Mouse (Mus musculus): ENCODE measurements at regions not wholly inside any gene's neighbourhood (a gene's known extent, or its start where the extent isn't known, plus 50 kb on each side); places are given as distances from the start of the nearest gene placed in this dataset.

DNA sequence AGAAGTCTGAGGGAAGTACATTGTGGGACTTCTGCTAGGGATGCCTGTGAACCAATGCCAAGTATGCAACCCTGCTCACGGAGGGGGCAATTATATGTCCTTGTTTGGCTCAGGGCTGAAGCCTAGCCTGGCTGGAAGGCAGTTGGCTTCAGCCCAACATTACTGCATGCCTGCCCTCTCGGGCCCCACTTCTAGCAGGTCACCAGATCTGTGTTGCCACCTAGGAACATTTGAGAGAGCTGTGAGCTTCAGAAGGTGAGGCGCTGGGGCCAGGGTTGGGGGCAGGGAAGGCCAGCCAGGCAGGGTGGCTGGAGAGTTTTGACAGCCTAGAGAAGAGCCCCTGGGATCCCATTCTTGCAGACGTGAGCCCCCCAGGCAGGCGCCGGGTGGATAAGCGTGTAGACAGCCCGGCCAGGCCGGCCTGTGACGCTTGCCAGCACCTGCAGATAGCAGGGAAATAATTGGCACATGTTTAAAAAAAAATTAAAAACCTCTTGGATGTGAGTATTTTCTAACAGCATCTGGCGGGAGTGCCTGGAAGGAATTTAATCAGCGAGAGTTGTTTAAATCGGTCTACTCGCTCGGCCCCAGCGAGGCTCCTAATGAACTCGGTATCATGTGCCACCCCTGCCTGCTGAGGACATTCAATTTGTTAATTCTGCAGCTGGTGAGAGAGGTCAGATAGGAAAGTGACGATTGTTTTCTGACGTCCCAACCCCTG is 115.0 kb upstream of the Gm10181 start (continued):
- TF ChIP-seq RAD21 (IDR thresholded peaks at IDR 0.05; ENCODE audit: low read depth, low read length) (no peak), E2F4 (IDR thresholded peaks at IDR 0.05; ENCODE audit: borderline replicate concordance, low read depth, low read length) (no peak)

GRCm38 (mm10) chr9:24982796-24983195 is 106.4 kb upstream of the Gm10181 start:
- Histone ChIP-seq H3K27me3 (ENCODE audit: control insufficient read depth in 1 of 2, insufficient read depth in 2 of 2, low read length in 2 of 2) (no peaks in the 10 kb centered on the region), H3K4me3 (ENCODE audit: control insufficient read depth in 1 of 2, insufficient read depth in 1 of 2, low read depth in 2 of 2, low read length in 2 of 2) (no peak overlapping the region), H3K9ac (ENCODE audit: control insufficient read depth, low read depth, low read length, poor library complexity, severe bottlenecking) (no peak overlapping the region), H3K4me1 (ENCODE audit: control insufficient read depth in 1 of 2, insufficient read depth in 2 of 2, low read length in 2 of 2) (no peaks in the 10 kb centered on the region), H3K27ac (ENCODE audit: control insufficient read depth, low read depth, low read length) (no peak overlapping the region), H3K36me3 (ENCODE audit: control insufficient read depth in 1 of 2, insufficient read depth in 2 of 2, low read length in 2 of 2) (no peaks in the 10 kb centered on the region), H3K9me3 (replicated peaks; ENCODE audit: insufficient read depth, low read length) (no peaks in the 10 kb centered on the region), H3K79me2 (ENCODE audit: control insufficient read depth, insufficient read depth, low read length, poor library complexity) (no peaks in the 10 kb centered on the region)
- peak; percentile 17 for DNase-seq (ENCODE audit: low read depth, low spot score)
- TF ChIP-seq HCFC1 (IDR thresholded peaks at IDR 0.05; ENCODE audit: low read depth, low read length), result no peak
- no peak for TF ChIP-seq ZNF384 (IDR thresholded peaks at IDR 0.05; ENCODE audit: low read depth, low read length)
- peak; percentile 21 for TF ChIP-seq RAD21 (IDR thresholded peaks at IDR 0.05; ENCODE audit: low read depth, low read length)
- peak; percentile 4 to 31 (median 24); a peak in 4 of 6 replicates for TF ChIP-seq CTCF (IDR thresholded peaks at IDR 0.05 in 2 of 3, conservative IDR thresholded peaks at IDR 0.05 in 1 of 3; ENCODE audit: control insufficient read depth in 1 of 3, insufficient read depth in 1 of 3, low read depth in 2 of 3, low read length in 3 of 3, poor library complexity in 1 of 3, severe bottlenecking in 1 of 3)
- no peak for TF ChIP-seq MAFK (IDR thresholded peaks at IDR 0.05; ENCODE audit: borderline replicate concordance, low read depth, low read length)
- TF ChIP-seq SMC3 (IDR thresholded peaks at IDR 0.05; ENCODE audit: low read depth, low read length), result peak; percentile 40; the same call in 1 of the 2 replicates

- no peak for DNase-seq (ENCODE audit: low read depth, low spot score)
- no peak overlapping the region for H3K27ac ChIP-seq (ENCODE audit: control insufficient read depth, low read depth, low read length)
- no peaks in the 10 kb centered on the region for H3K9me3 ChIP-seq (replicated peaks; ENCODE audit: insufficient read depth, low read length)
- no peaks in the 10 kb centered on the region for H3K79me2 ChIP-seq (ENCODE audit: control insufficient read depth, insufficient read depth, low read length, poor library complexity)
- H3K4me1 ChIP-seq (ENCODE audit: control insufficient read depth in 1 of 2, insufficient read depth in 2 of 2, low read length in 2 of 2), result no peaks in the 10 kb centered on the region
- TF ChIP-seq BHLHE40 (IDR thresholded peaks at IDR 0.05; ENCODE audit: borderline replicate concordance, low read depth, low read length) (no peak), TBP (IDR thresholded peaks at IDR 0.05; ENCODE audit: low read depth, low read length) (no peak), MXI1 (IDR thresholded peaks at IDR 0.05; ENCODE audit: low read depth, low read length) (no peak), POLR2AphosphoS2 (IDR thresholded peaks at IDR 0.05; ENCODE audit: low read length) (no peak), EP300 (IDR thresholded peaks at IDR 0.05; ENCODE audit: low read depth in 1 of 2, low read length in 2 of 2) (no peak), CHD2 (IDR thresholded peaks at IDR 0.05; ENCODE audit: low read length) (no peak), SMC3 (IDR thresholded peaks at IDR 0.05; ENCODE audit: low read depth, low read length) (no peak), POLR2AphosphoS5 (IDR thresholded peaks at IDR 0.05; ENCODE audit: borderline replicate concordance, low read depth, low read length) (no peak), USF2 (IDR thresholded peaks at IDR 0.05; ENCODE audit: borderline replicate concordance in 1 of 2, insufficient read depth in 1 of 2, low read depth in 1 of 2, low read length in 2 of 2) (no peak), ELF1 (IDR thresholded peaks at IDR 0.05; ENCODE audit: low read depth, low read length) (no peak), GABPA (IDR thresholded peaks at IDR 0.05; ENCODE audit: low read depth, low read length) (no peak), MYB (IDR thresholded peaks at IDR 0.05; ENCODE audit: low read depth, low read length) (no peak), RAD21 (IDR thresholded peaks at IDR 0.05; ENCODE audit: low read depth, low read length) (no peak), HCFC1 (IDR thresholded peaks at IDR 0.05; ENCODE audit: low read depth, low read length) (no peak), ZC3H11A (IDR thresholded peaks at IDR 0.05; ENCODE audit: low read depth, low read length) (no peak), MYC (IDR thresholded peaks at IDR 0.05; ENCODE audit: low read depth, low read length) (no peak), CHD1 (IDR thresholded peaks at IDR 0.05; ENCODE audit: low read depth, low read length) (no peak), GATA1 (IDR thresholded peaks at IDR 0.05; ENCODE audit: low read depth, low read length) (no peak), RCOR1 (IDR thresholded peaks at IDR 0.05; ENCODE audit: low read depth, low read length) (no peak), ZNF384 (IDR thresholded peaks at IDR 0.05; ENCODE audit: low read depth, low read length) (no peak)
- no peaks in the 10 kb centered on the region for H3K36me3 ChIP-seq (ENCODE audit: control insufficient read depth in 1 of 2, insufficient read depth in 2 of 2, low read length in 2 of 2)
- H3K4me3 ChIP-seq (ENCODE audit: control insufficient read depth in 1 of 2, insufficient read depth in 1 of 2, low read depth in 2 of 2, low read length in 2 of 2), result no peak overlapping the region
- no peak overlapping the region for H3K9ac ChIP-seq (ENCODE audit: control insufficient read depth, low read depth, low read length, poor library complexity, severe bottlenecking)
- H3K27me3 ChIP-seq (ENCODE audit: control insufficient read depth in 1 of 2, insufficient read depth in 2 of 2, low read length in 2 of 2), result no peaks in the 10 kb centered on the region
Measured at GRCm38 (mm10) chr9:24994491-24994890, 94.7 kb upstream of the Gm10181 start.
